ENCODE assay signal across 23 mouse cellular contexts in genomic region chr8:79515282-79515783, GRCm38 (mm10).
DNase-seq lines count a peak whose midpoint lies in the region; ATAC-seq and TF ChIP-seq lines count a peak whose summit lies in the region.
"Had no signal": no experiment of that assay in that cellular context is flagged by ENCODE, and none has a peak within 500 bp of the region (broad histone marks: within the 10 kb centered on the region; RNA-seq: fewer than 3 reads in every experiment).

No protein-coding gene starts in this region.

- H3K27ac ChIP-seq in midbrain, embryonic 11.5 days (ENCODE audit: low read depth, low read length): no peak overlapping the region
- H3K27ac ChIP-seq in midbrain, embryonic 15.5 days: no peak overlapping the region
- peak overlapping the region; percentile 44; the same call in 1 of the 2 replicates for H3K27ac ChIP-seq in stomach, embryonic 15.5 days
- H3K27ac ChIP-seq in stomach, postnatal 0 days (replicated peaks): no peak overlapping the region
- H3K27ac ChIP-seq: embryonic facial prominence, embryonic 13.5 days; forebrain, embryonic 12.5 days; heart, adult 2 months; heart, embryonic 15.5 days; hindbrain, embryonic 10.5 days; hindbrain, embryonic 14.5 days had no signal

- H3K4me3 ChIP-seq in midbrain, embryonic 11.5 days (ENCODE audit: low read depth, low read length): no peak overlapping the region
- no peak overlapping the region for H3K4me3 ChIP-seq in midbrain, embryonic 15.5 days
- no peak overlapping the region for H3K4me3 ChIP-seq in stomach, embryonic 15.5 days (replicated peaks)
- H3K4me3 ChIP-seq in stomach, postnatal 0 days (ENCODE audit: low read depth, low read length): no peak overlapping the region
- H3K4me3 ChIP-seq: embryonic facial prominence, embryonic 13.5 days; forebrain, embryonic 12.5 days; heart, adult 2 months; heart, embryonic 15.5 days; hindbrain, embryonic 10.5 days had no signal

- 88% methylated on average over 6 of the region's 6 CpGs for WGBS in midbrain, embryonic 11.5 days
- WGBS in midbrain, embryonic 15.5 days: 88% methylated on average over 6 of the region's 6 CpGs
- 46% methylated on average over 6 of the region's 6 CpGs for WGBS in stomach, embryonic 15.5 days
- 48% methylated on average over 6 of the region's 6 CpGs for WGBS in stomach, postnatal 0 days

- no peak for TF ChIP-seq CTCF in stomach, postnatal 0 days (IDR thresholded peaks at IDR 0.05; ENCODE audit: low read depth)

- H3K36me3 ChIP-seq in midbrain, embryonic 11.5 days (ENCODE audit: control insufficient read depth, insufficient read depth, low read length): no peaks in the 10 kb centered on the region
- H3K36me3 ChIP-seq in midbrain, embryonic 15.5 days (replicated peaks): no peaks in the 10 kb centered on the region
- no peaks in the 10 kb centered on the region for H3K36me3 ChIP-seq in stomach, embryonic 15.5 days
- no peaks in the 10 kb centered on the region for H3K36me3 ChIP-seq in stomach, postnatal 0 days (ENCODE audit: control insufficient read depth, insufficient read depth, low read length)
- H3K36me3 ChIP-seq: embryonic facial prominence, embryonic 13.5 days; forebrain, embryonic 12.5 days; heart, embryonic 15.5 days; hindbrain, embryonic 10.5 days had no signal

- no peaks in the 10 kb centered on the region for H3K9me3 ChIP-seq in midbrain, embryonic 11.5 days (ENCODE audit: control insufficient read depth, low read length)
- H3K9me3 ChIP-seq in midbrain, embryonic 15.5 days: 0 out of 2 replicates have a peak, but pooled peaks cover 2% of the 10 kb centered on the region
- no peaks in the 10 kb centered on the region for H3K9me3 ChIP-seq in stomach, embryonic 15.5 days
- H3K9me3 ChIP-seq in stomach, postnatal 0 days (ENCODE audit: control insufficient read depth, low read length): no peaks in the 10 kb centered on the region
- H3K9me3 ChIP-seq: embryonic facial prominence, embryonic 13.5 days; forebrain, embryonic 12.5 days; hindbrain, embryonic 10.5 days had no signal

- no peaks in the 10 kb centered on the region for H3K4me1 ChIP-seq in midbrain, embryonic 11.5 days (ENCODE audit: control insufficient read depth, insufficient read depth, low read length)
- H3K4me1 ChIP-seq in midbrain, embryonic 15.5 days: no peaks in the 10 kb centered on the region
- no peaks in the 10 kb centered on the region; the same call in 1 of the 2 replicates for H3K4me1 ChIP-seq in stomach, embryonic 15.5 days
- no peaks in the 10 kb centered on the region for H3K4me1 ChIP-seq in stomach, postnatal 0 days (replicated peaks; ENCODE audit: control insufficient read depth, insufficient read depth)
- H3K4me1 ChIP-seq: embryonic facial prominence, embryonic 13.5 days; forebrain, embryonic 12.5 days; heart, embryonic 15.5 days; hindbrain, embryonic 10.5 days had no signal

- no peak for ATAC-seq in midbrain, embryonic 11.5 days (ENCODE audit: low FRiP score)
- ATAC-seq in midbrain, embryonic 15.5 days (replicated peaks): no peak
- no peak; the same call in 1 of the 2 replicates for ATAC-seq in stomach, embryonic 15.5 days (ENCODE audit: insufficient read depth, low FRiP score, low read depth)
- ATAC-seq in stomach, postnatal 0 days (ENCODE audit: low FRiP score, low TSS enrichment): no peak
- ATAC-seq: activated CD4-positive, CD25-positive, alpha-beta regulatory T cell, adult 4 months; Patski had no signal

- DNase-seq in frontal cortex, adult 2 months (ENCODE audit: extremely low spot score in 1 of 2, low spot score in 1 of 2): peak; percentile 3 to 25
- DNase-seq in frontal cortex, postnatal 14 days (ENCODE audit: low spot score in 2 of 2): no peak
- peak; percentile 26 for DNase-seq in midbrain, embryonic 11.5 days (ENCODE audit: low spot score, missing footprints)
- DNase-seq in stomach, postnatal 0 days (ENCODE audit: low spot score): no peak
- no peak for DNase-seq in urinary bladder, postnatal 14 days (ENCODE audit: low spot score)
- DNase-seq: adrenal gland, postnatal 14 days; cerebellum, adult 18-20 months; cerebellum, adult 9-11 months; cerebellum, postnatal 36 days; gastrocnemius, postnatal 14 days; heart, adult 2 months; heart, postnatal 14 days had no signal

- no peak overlapping the region for H3K4me2 ChIP-seq in midbrain, embryonic 11.5 days
- H3K4me2 ChIP-seq in midbrain, embryonic 15.5 days: no peak overlapping the region
- H3K4me2 ChIP-seq in stomach, embryonic 15.5 days: no peak overlapping the region
- no peak overlapping the region for H3K4me2 ChIP-seq in stomach, postnatal 0 days (replicated peaks; ENCODE audit: low read depth)
- H3K4me2 ChIP-seq: embryonic facial prominence, embryonic 13.5 days; forebrain, embryonic 12.5 days; heart, embryonic 11.5 days; heart, embryonic 15.5 days; hindbrain, embryonic 14.5 days had no signal

- no peak overlapping the region for H3K9ac ChIP-seq in midbrain, embryonic 11.5 days (ENCODE audit: low read length)
- H3K9ac ChIP-seq in midbrain, embryonic 15.5 days: no peak overlapping the region
- no peak overlapping the region for H3K9ac ChIP-seq in stomach, embryonic 15.5 days
- no peak overlapping the region for H3K9ac ChIP-seq in stomach, postnatal 0 days (ENCODE audit: low read length)
- H3K9ac ChIP-seq: embryonic facial prominence, embryonic 13.5 days; forebrain, embryonic 12.5 days; heart, embryonic 15.5 days; hindbrain, embryonic 14.5 days had no signal

- H3K27me3 ChIP-seq in midbrain, embryonic 11.5 days (ENCODE audit: control insufficient read depth, insufficient read depth, low read length): no peaks in the 10 kb centered on the region
- H3K27me3 ChIP-seq in midbrain, embryonic 15.5 days (replicated peaks): no peaks in the 10 kb centered on the region
- H3K27me3 ChIP-seq in stomach, embryonic 15.5 days (replicated peaks): no peaks in the 10 kb centered on the region
- no peaks in the 10 kb centered on the region for H3K27me3 ChIP-seq in stomach, postnatal 0 days (ENCODE audit: control insufficient read depth, insufficient read depth, low read length)
- H3K27me3 ChIP-seq: CH12.LX; embryonic facial prominence, embryonic 13.5 days; forebrain, embryonic 12.5 days; heart, embryonic 15.5 days; Patski had no signal

- no peak for TF ChIP-seq EP300 in stomach, postnatal 0 days (optimal IDR thresholded peaks at IDR 0.05)

Comparison
In these comparisons a context has a peak if more than half of its experiments do, and no peak if none do; other contexts are left out.
1. DNase-seq: peak in frontal cortex, adult 2 months (2 of 2) and midbrain, embryonic 11.5 days (single experiment); none in frontal cortex, postnatal 14 days (0 of 2), stomach, postnatal 0 days (single experiment) and urinary bladder, postnatal 14 days (single experiment).